13 mouse cellular contexts compared by ENCODE assay signal in genomic region chr3:38312121-38312520, GRCm38 (mm10).
DNase-seq lines count a peak whose midpoint lies in the region; ATAC-seq lines count a peak whose summit lies in the region.
"Had no signal": no experiment of that assay in that cellular context is flagged by ENCODE, and none has a peak within 500 bp of the region (broad histone marks: within the 10 kb centered on the region; RNA-seq: fewer than 3 reads in every experiment).

No protein-coding gene starts in this region.

- peaks cover 3% of the 10 kb centered on the region; the same call in 1 of the 2 replicates for H3K4me1 ChIP-seq in lung, embryonic 16.5 days (replicated peaks; ENCODE audit: control insufficient read depth, insufficient read depth, low read length)
- H3K4me1 ChIP-seq: intestine, embryonic 15.5 days had no signal

- H3K4me3 ChIP-seq in lung, embryonic 16.5 days (ENCODE audit: low read length): no peak overlapping the region
- H3K4me3 ChIP-seq: intestine, embryonic 15.5 days; neural tube, embryonic 13.5 days had no signal

- no peak overlapping the region for H3K4me2 ChIP-seq in lung, embryonic 16.5 days (ENCODE audit: low read depth, low read length)
- H3K4me2 ChIP-seq: intestine, embryonic 15.5 days; neural tube, embryonic 13.5 days had no signal

- H3K9ac ChIP-seq in lung, embryonic 16.5 days (ENCODE audit: low read length): no peak overlapping the region
- H3K9ac ChIP-seq: intestine, embryonic 15.5 days; neural tube, embryonic 13.5 days had no signal

- H3K27ac ChIP-seq in lung, embryonic 16.5 days (ENCODE audit: low read length): peak overlapping the region; percentile 82; the same call in 1 of the 2 replicates
- H3K27ac ChIP-seq: intestine, embryonic 15.5 days; macrophage; neural tube, embryonic 13.5 days had no signal

- 61% methylated on average over 3 of the region's 3 CpGs for WGBS in lung, embryonic 16.5 days

- H3K9me3 ChIP-seq in lung, embryonic 16.5 days (ENCODE audit: control insufficient read depth, low read length): no peaks in the 10 kb centered on the region
- H3K9me3 ChIP-seq: intestine, embryonic 15.5 days; neural tube, embryonic 13.5 days had no signal

- no peaks in the 10 kb centered on the region for H3K36me3 ChIP-seq in lung, embryonic 16.5 days (ENCODE audit: control insufficient read depth, insufficient read depth, low read length)
- H3K36me3 ChIP-seq: intestine, embryonic 15.5 days; neural tube, embryonic 13.5 days had no signal

- H3K27me3 ChIP-seq in lung, embryonic 16.5 days (ENCODE audit: control insufficient read depth, insufficient read depth, low read depth, low read length): no peaks in the 10 kb centered on the region
- H3K27me3 ChIP-seq: CH12.LX; intestine, embryonic 15.5 days; neural tube, embryonic 13.5 days had no signal

- ATAC-seq in lung, embryonic 16.5 days (ENCODE audit: low read depth): peak; percentile 84
- ATAC-seq in erythroid progenitor cell, adult 5-6 weeks (replicated peaks; ENCODE audit: low FRiP score, poor library complexity, severe bottlenecking): no peak
- ATAC-seq: intestine, embryonic 15.5 days had no signal

- intact Hi-C loops in heart, postnatal 25 days (cut with DNase I): no loop called here
- intact Hi-C loops in heart, postnatal 10 days (cut with DNase I): no loop called here

- peak; percentile 37 to 58 for DNase-seq in heart, adult 18-20 months
- no peak for DNase-seq in heart, postnatal 25 days (ENCODE audit: low spot score)
- peak; percentile 67 for DNase-seq in heart, adult 8-10 months (ENCODE audit: low spot score)
- DNase-seq in heart, postnatal 10 days: peak; percentile 48 to 51
- no peak for DNase-seq in cerebellum, adult 18-20 months
- DNase-seq in ovary, postnatal 10 days (ENCODE audit: low spot score): no peak
- DNase-seq: thymus, postnatal 14 days had no signal

Comparison
In these comparisons a context has a peak if more than half of its experiments do, and no peak if none do; other contexts are left out.
1. DNase-seq: peak in heart, adult 18-20 months (2 of 2), heart, adult 8-10 months (single experiment) and heart, postnatal 10 days (2 of 2); none in heart, postnatal 25 days (single experiment), cerebellum, adult 18-20 months (0 of 2) and ovary, postnatal 10 days (single experiment).